Mouse (Mus musculus): ENCODE results near the gene Ttc29.

The Ttc29 gene

DNA sequence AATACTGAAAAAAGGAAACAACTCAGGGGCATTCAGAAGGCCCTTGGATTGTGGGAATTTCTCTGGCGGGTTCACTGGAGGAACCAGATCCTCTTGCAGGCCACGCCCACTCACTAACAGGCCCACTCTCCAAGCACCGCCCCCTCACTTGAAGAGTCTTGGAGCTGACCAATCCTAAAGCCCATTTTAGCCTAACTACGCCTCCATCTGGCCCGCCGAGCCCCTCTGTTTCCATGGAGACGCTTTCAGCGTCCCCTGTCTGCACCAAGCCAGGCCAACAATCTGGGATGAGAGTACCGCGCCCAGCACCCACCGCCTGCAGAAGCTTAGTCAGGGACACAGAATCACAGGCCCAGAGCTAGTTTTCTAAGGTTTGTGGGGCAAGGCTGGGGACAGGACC is at the start of gene Ttc29:
Gene Ttc29 (plus strand): TSS at position 224 of the 400 bp plus-strand sequence.
- DNase-seq (ENCODE audit: low spot score in 2 of 2) = no peak

DNA sequence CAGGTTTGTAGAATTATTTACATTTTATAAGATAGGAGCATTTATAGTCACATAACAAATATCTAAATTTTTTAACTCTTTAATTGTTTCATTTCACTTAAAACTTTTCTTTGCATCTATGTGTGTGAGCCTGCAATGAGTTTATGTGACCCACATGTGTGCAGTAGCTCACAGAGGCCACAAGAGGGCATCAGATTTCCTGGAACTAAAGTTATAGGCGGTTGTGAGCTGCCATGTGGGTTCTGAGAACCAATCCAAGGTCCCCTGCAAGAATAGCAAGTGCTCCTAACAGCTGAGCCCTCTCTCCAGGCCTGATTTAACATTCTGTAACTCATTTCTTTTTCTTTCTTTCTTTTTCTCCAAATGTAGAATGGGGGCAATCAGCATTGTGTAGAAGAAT is 41.7 kb upstream of the Ttc29 start:
- no peak for DNase-seq (ENCODE audit: low spot score in 2 of 2)

GRCm38 (mm10) chr8:78182654-78183053 is 30.4 kb upstream of the Ttc29 start:
- no peak for DNase-seq (ENCODE audit: low spot score in 2 of 2)

- DNase-seq (ENCODE audit: low spot score in 2 of 2) = no peak
Observed at GRCm38 (mm10) chr8:78183414-78183813, 29.7 kb upstream of the Ttc29 start.

DNA sequence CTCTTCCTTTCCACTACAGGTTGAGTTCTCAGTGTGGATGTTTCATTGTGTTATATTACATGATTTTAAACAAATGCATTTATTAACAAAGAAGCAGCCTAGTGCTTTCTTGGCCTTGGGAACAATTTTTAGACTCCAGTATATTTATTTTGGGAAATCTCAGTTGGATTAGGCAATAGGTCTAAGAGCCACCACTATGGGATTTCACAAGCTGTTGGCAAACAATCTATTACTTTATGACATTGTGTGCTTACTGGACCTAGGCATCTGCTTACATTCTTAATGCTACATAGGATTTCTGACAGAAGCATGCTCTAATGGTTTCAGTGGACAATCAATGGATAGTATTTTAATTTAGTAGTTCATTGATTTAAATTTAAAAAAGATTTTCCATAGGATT is 26.0 kb upstream of the Ttc29 start:
- DNase-seq (ENCODE audit: low spot score in 2 of 2) = no peak

GRCm38 (mm10) chr8:78204229-78204628 is 8.9 kb upstream of the Ttc29 start:
- DNase-seq (ENCODE audit: low spot score in 2 of 2) = no peak

- no peak for DNase-seq (ENCODE audit: low spot score in 2 of 2)
Observed at GRCm38 (mm10) chr8:78210424-78210823, 2.7 kb upstream of the Ttc29 start.

- DNase-seq (ENCODE audit: low spot score in 2 of 2) = no peak
Observed at GRCm38 (mm10) chr8:78214645-78215044, 1.5 kb downstream of the Ttc29 start.

DNA sequence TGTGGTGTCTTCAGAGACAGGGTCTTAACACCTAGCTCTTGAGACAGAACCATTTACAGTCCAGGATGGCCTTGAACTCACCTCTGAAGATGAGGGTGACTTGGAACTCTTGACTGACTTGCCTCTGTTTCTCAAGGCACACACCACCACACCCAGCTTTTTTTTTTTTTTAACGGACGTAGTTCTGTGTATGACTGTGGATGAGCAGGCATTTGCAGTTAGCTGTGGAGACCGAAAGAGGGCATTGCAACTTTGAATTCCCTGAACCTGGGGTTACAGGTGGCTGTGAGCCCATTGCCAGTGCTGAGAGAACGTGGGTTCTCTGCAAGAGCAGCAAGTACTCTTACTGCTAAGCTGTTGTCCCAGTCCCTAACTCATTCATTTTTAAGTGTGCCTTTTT is 13.0 kb downstream of the Ttc29 start:
- no peak for DNase-seq (ENCODE audit: low spot score in 2 of 2)

DNA sequence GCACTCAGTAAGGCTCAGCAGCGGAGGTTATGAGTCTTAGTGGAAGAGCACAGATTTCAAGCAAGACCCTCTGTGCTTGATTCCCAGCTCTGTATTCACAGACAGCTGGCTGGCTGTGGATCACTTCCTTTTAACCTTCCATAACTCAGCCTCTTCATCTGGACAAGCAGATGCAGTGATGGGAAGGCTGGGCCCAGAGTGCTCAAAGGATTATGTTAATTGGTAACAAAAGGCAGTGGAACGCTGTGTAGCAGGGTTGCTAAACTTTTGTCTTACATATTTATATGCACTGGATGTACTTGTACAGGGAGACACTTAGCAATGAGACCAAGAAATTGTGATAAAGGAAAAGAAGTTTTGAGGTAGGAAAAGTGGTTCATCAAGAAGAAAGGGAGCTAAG is 17.6 kb downstream of the Ttc29 start:
- DNase-seq (ENCODE audit: low spot score in 2 of 2) = no peak

- DNase-seq (ENCODE audit: low spot score in 2 of 2) = no peak
Observed at GRCm38 (mm10) chr8:78232870-78233707, 20.0 kb downstream of the Ttc29 start.

- DNase-seq (ENCODE audit: low spot score in 2 of 2) = no peak
Observed at GRCm38 (mm10) chr8:78233708-78234201, 20.7 kb downstream of the Ttc29 start.

GRCm38 (mm10) chr8:78237972-78238675 is 25.0 kb downstream of the Ttc29 start:
- DNase-seq (ENCODE audit: low spot score in 2 of 2) = peak in 1 of 2 experiments; percentile 11

DNA sequence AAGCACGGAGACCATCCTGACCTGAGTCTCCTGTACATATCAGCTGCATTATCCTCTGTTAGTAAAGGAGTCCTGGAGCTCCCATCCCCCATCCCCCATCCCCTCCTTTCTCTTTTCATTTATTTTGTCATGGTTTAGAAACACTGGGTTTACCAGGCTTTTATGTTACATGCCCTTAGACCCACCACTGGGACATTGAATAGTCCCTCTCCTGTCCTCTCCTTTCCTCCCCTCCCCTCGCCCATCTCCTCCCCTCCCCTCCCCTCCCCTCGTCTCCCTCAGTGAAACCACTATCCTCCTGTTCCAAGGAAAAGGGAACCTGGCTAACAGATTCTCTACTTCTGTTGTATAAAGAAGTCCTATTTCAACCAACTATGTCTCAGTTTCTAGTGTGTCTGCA is 38.0 kb downstream of the Ttc29 start:
- no peak for DNase-seq (ENCODE audit: low spot score in 2 of 2)

- DNase-seq (ENCODE audit: low spot score in 2 of 2) = no peak
Observed at GRCm38 (mm10) chr8:78254374-78254773, 41.3 kb downstream of the Ttc29 start.

GRCm38 (mm10) chr8:78255011-78255410 is 41.9 kb downstream of the Ttc29 start:
- no peak for DNase-seq (ENCODE audit: low spot score in 2 of 2)

DNA sequence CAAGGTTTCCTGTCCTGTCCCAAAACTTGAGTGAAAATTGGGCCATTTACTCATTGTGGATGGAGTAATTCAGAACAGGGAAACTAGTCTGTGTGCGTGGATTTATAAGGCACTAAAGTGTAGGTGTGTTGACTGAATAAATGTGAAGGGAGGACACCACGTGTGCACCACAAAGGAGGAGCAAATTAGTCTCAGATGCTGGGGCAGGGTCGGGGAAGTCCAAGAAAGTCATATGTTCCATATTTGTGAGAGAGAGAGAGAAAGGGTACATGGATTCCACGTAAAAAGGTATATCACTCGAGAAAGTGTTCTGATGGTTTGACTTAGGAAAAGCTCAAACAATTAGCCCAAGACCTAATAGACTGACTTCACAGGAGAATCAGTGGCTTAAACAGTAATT is 52.4 kb downstream of the Ttc29 start:
- no peak for DNase-seq (ENCODE audit: low spot score in 2 of 2)

GRCm38 (mm10) chr8:78266231-78266630 is 53.1 kb downstream of the Ttc29 start:
- no peak for DNase-seq (ENCODE audit: low spot score in 2 of 2)

- DNase-seq (ENCODE audit: low spot score in 2 of 2) = no peak
Observed at GRCm38 (mm10) chr8:78267894-78268411, 54.9 kb downstream of the Ttc29 start.

- DNase-seq (ENCODE audit: low spot score in 2 of 2) = no peak
Observed at GRCm38 (mm10) chr8:78269281-78269680, 56.2 kb downstream of the Ttc29 start.

- no peak for DNase-seq (ENCODE audit: low spot score in 2 of 2)
Observed at GRCm38 (mm10) chr8:78271391-78271790, 58.3 kb downstream of the Ttc29 start.

DNA sequence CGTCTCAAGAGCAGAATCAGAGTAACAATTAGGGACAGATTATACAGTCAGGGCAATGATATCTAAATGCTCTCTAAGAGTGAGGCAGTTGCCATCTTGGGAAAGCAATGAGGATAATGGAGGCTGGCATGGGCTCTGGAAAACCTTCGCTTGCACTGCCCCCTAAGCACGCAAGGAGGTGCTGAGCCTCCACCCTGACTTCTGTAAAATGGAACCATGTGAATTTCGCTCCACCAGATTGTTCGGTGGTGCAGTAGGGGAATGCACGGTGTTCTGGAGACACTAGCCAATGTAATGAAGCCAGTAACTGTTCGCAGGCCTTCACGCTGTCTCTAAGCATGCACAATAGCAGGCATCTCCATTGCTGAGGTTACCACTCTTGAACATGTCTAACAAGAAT is 63.0 kb downstream of the Ttc29 start:
- no peak for DNase-seq (ENCODE audit: low spot score in 2 of 2)

DNA sequence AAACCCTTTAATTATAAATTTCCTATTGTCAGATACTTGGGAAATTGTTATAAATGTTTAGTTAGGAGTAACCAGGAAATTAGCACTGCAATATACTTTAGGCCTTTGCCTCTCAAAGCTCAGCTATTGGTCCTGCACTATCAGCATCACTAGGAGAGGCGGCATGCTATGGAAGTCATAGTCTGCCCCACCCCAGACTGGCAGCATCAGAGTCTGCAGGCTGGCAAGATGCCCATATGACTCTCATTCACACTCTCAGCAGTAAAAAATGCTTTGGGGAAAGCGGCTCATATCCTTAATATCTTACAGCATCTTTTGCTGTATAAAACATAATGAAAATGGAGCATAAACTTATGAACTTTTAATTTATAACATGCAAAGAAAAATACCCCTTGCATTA is 64.3 kb downstream of the Ttc29 start:
- DNase-seq (ENCODE audit: low spot score in 2 of 2) = no peak

All from frontal cortex, postnatal 25 days (tissue).